Mouse (Mus musculus): ENCODE data around the gene Hist1h2bl. TPM values are rescaled to one million over a fixed set of nuclear protein-coding genes. Genes with fewer than 3 reads are reported as not detected.

Gene Hist1h2bl
- not detected for polyA plus RNA-seq (2015; fragmentation: Illumina TruSeq; extraction: RNeasy Lipid Tissue Mini Kit (QIAGEN cat#74804); ENCODE audit: low read depth, low replicate concordance)

DNA sequence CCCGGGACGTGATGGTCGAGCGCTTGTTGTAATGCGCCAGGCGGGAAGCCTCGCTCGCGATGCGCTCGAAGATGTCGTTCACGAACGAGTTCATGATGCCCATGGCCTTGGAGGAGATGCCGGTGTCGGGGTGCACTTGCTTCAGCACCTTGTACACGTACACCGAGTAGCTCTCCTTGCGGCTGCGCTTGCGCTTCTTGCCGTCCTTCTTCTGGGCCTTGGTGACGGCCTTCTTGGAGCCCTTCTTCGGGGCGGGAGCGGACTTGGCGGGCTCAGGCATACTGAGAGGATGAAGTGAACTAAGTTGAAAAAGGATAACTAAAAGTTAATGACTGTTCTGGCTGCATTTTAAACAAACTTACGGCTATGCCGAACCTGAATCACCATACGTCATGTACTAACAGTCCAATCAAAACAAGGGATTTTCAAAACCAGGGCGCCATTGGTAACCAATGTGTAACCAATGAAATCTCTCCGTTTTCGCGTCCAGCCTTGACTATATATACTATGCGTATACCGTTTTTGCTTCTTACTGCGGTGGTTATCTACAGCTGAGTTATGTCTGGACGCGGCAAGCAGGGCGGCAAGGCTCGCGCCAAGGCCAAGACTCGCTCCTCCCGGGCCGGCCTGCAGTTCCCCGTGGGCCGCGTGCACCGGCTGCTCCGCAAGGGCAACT lies at the start of gene Hist1h2bl, which contains the start of gene Hist1h2ai:
Gene Hist1h2bl, minus strand, starts transcription at position 280 of the 676 bp plus-strand sequence.
Gene Hist1h2ai, plus strand, starts transcription at position 559 of the 676 bp plus-strand sequence.

DNA sequence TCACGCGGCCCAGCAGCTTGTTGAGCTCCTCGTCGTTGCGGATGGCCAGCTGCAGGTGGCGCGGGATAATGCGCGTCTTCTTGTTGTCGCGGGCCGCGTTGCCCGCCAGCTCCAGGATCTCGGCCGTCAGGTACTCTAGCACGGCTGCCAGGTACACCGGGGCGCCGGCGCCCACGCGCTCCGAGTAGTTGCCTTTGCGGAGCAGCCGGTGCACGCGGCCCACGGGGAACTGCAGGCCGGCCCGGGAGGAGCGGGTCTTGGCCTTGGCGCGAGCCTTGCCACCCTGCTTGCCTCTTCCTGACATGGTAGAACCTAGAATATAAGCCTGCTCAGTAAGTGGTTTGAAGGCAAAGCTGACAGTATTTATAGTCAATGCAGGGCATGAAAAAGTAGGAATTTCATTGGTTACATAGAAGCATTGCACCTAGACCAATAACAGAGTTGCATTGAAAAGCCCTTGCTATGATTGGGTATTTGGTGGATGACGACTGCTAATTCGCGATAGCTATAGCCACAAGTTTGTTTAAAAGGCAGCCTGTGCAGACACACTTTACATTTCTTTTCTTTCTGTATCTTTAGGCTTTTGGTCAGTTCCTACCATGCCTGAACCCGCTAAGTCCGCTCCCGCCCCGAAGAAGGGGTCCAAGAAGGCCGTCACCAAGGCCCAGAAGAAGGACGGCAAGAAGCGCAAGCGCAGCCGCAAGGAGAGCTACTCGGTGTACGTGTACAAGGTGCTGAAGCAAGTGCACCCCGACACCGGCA lies 37.8 kb upstream of the Hist1h2bl start, which contains the start of the genes Hist1h2ak and Hist1h2bn:
Gene Hist1h2ak, minus strand, starts transcription at position 304 of the 762 bp plus-strand sequence.
Gene Hist1h2bn, plus strand, starts transcription at position 600 of the 762 bp plus-strand sequence.

DNA sequence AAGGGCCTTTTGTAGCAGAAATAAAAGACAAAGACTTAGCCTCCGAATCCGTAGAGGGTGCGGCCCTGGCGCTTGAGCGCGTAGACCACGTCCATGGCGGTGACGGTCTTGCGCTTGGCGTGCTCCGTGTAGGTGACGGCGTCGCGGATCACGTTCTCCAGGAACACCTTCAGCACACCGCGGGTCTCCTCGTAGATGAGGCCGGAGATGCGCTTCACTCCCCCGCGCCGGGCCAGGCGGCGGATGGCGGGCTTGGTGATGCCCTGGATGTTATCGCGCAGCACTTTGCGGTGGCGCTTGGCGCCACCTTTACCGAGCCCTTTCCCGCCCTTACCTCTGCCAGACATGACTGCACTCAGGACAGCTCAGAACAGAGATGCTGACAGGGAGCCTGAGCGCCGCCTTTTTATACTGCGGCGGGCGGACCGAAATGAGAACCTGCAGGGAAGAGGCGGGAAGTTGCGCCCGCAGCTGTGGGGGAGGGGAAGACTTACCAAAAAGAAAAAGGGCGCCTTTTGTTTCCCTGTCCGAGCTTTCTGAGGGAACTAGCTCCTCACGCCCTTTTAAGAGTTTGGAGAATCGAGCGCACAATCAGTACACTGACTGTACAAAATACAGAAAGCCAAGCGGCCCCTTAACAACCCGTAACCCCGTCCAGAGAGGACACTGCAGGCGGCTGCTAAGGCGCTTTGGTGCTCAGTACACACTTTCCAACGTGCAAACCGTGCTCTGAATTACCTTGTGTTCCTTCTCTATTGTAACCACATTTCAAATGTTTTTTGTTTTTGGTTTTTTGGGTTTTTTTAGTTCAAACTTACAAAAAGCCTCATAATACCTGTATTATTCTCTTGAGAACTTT lies 34.4 kb upstream of the Hist1h2bl start, which contains the start of gene Hist1h4k:
Gene Hist1h4k, minus strand, starts transcription at position 347 of the 859 bp plus-strand sequence.

GRCm38 (mm10) chr13:21734906-21735767 lies 19.2 kb upstream of the Hist1h2bl start, which contains the start of gene Hist1h4j:
Gene Hist1h4j (plus strand): TSS chr13:21735064.

GRCm38 (mm10) chr13:21721757-21722372 lies 5.9 kb upstream of the Hist1h2bl start, which contains the start of gene Hist1h2bm:
Gene Hist1h2bm (plus strand): TSS chr13:21722044.

DNA sequence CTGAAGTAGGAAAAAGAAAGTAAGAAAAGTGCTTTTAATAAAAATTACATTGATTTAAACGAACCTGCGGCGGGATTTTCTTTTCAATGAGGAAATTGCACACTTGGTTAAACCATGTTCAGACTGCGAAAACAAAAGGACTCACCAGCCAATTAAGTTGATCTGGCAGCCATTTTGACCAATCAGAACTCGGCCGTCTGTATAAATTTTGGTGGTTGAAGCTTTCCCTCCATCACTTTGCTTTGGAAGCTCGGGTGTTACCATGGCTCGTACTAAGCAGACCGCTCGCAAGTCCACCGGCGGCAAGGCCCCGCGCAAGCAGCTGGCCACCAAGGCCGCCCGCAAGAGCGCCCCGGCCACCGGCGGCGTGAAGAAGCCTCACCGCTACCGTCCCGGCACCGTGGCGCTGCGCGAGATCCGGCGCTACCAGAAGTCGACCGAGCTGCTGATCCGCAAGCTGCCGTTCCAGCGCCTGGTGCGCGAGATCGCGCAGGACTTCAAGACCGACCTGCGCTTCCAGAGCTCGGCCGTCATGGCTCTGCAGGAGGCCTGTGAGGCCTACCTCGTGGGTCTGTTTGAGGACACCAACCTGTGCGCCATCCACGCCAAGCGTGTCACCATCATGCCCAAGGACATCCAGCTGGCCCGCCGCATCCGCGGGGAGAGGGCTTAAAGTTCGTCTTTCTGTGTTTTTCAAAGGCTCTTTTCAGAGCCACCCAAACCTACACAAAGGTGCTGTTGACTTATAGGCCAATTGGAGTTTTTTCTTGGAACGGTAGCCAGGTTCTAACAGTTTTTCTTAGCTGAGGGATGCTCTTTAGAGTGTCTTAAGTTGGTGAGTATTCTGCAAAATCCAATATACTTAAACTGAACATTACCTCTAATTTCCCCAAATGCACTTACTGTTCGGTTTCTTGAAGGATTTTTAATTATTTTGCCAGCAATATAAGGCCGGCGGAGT lies 1.7 kb upstream of the Hist1h2bl start, which contains the start of gene Hist1h3h:
Gene Hist1h3h, plus strand, starts transcription at position 263 of the 961 bp plus-strand sequence.

DNA sequence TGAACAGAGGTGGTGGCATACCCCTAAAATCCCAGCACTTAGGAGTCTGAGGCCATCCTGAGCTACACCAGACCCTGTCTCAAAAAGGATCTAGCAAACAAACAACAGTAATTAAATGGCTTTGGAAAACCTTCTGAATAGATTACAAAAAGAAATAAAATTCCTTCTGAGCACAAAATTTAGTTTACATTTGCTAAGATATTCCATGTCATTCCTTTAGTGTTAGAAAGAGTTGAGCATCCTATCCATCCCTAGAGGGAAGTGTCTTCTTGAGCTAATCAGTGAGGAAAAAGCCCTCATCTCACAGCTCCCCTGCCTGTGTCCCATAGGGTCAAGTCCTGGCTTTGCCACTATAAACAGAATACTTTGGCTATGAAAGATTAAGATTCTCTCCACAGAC lies 18.1 kb downstream of the Hist1h2bl start, which contains the start of gene Olfr1359:
Gene Olfr1359, plus strand, starts transcription at position 301 of the 400 bp plus-strand sequence.

GRCm38 (mm10) chr13:21677305-21677704 lies 38.6 kb downstream of the Hist1h2bl start, which contains the start of gene Olfr1360:
Gene Olfr1360 (minus strand): TSS chr13:21677405.

Other genes starting within 250 kb of the Hist1h2bl start
- gene Nkapl, start 247.6 kb downstream of the Hist1h2bl start, polyA plus RNA-seq (2015; fragmentation: Illumina TruSeq; extraction: RNeasy Lipid Tissue Mini Kit (QIAGEN cat#74804); ENCODE audit: low read depth, low replicate concordance), result 0.62 TPM
- 4.5 TPM for gene Zkscan4, start 237.2 kb downstream of the Hist1h2bl start, polyA plus RNA-seq (2015; fragmentation: Illumina TruSeq; extraction: RNeasy Lipid Tissue Mini Kit (QIAGEN cat#74804); ENCODE audit: low read depth, low replicate concordance)
- not detected for gene Gm10065, start 236.7 kb downstream of the Hist1h2bl start, polyA plus RNA-seq (2015; fragmentation: Illumina TruSeq; extraction: RNeasy Lipid Tissue Mini Kit (QIAGEN cat#74804); ENCODE audit: low read depth, low replicate concordance)
- gene AK157302, start 220.9 kb downstream of the Hist1h2bl start, polyA plus RNA-seq (2015; fragmentation: Illumina TruSeq; extraction: RNeasy Lipid Tissue Mini Kit (QIAGEN cat#74804); ENCODE audit: low read depth, low replicate concordance), result 2.2 TPM
- gene Gm11273, start 214.7 kb downstream of the Hist1h2bl start, polyA plus RNA-seq (2015; fragmentation: Illumina TruSeq; extraction: RNeasy Lipid Tissue Mini Kit (QIAGEN cat#74804); ENCODE audit: low read depth, low replicate concordance), result 15.6 TPM
- 8.6 TPM for gene Zkscan8, start 185.0 kb downstream of the Hist1h2bl start, polyA plus RNA-seq (2015; fragmentation: Illumina TruSeq; extraction: RNeasy Lipid Tissue Mini Kit (QIAGEN cat#74804); ENCODE audit: low read depth, low replicate concordance)
- gene Olfr1366, start 173.3 kb downstream of the Hist1h2bl start, polyA plus RNA-seq (2015; fragmentation: Illumina TruSeq; extraction: RNeasy Lipid Tissue Mini Kit (QIAGEN cat#74804); ENCODE audit: low read depth, low replicate concordance), result not detected
- gene Olfr1535, start 156.2 kb downstream of the Hist1h2bl start, polyA plus RNA-seq (2015; fragmentation: Illumina TruSeq; extraction: RNeasy Lipid Tissue Mini Kit (QIAGEN cat#74804); ENCODE audit: low read depth, low replicate concordance), result not detected
- gene Olfr1364, start 134.4 kb downstream of the Hist1h2bl start, polyA plus RNA-seq (2015; fragmentation: Illumina TruSeq; extraction: RNeasy Lipid Tissue Mini Kit (QIAGEN cat#74804); ENCODE audit: low read depth, low replicate concordance), result not detected
- gene Olfr1362, start 102.1 kb downstream of the Hist1h2bl start, polyA plus RNA-seq (2015; fragmentation: Illumina TruSeq; extraction: RNeasy Lipid Tissue Mini Kit (QIAGEN cat#74804); ENCODE audit: low read depth, low replicate concordance), result not detected
- gene Olfr11, start 73.6 kb downstream of the Hist1h2bl start, polyA plus RNA-seq (2015; fragmentation: Illumina TruSeq; extraction: RNeasy Lipid Tissue Mini Kit (QIAGEN cat#74804); ENCODE audit: low read depth, low replicate concordance), result not detected
- not detected for gene Olfr1361, start 52.8 kb downstream of the Hist1h2bl start, polyA plus RNA-seq (2015; fragmentation: Illumina TruSeq; extraction: RNeasy Lipid Tissue Mini Kit (QIAGEN cat#74804); ENCODE audit: low read depth, low replicate concordance)
- not detected for gene Olfr1360, start 38.7 kb downstream of the Hist1h2bl start, polyA plus RNA-seq (2015; fragmentation: Illumina TruSeq; extraction: RNeasy Lipid Tissue Mini Kit (QIAGEN cat#74804); ENCODE audit: low read depth, low replicate concordance)
- gene Olfr1359, start 18.0 kb downstream of the Hist1h2bl start, polyA plus RNA-seq (2015; fragmentation: Illumina TruSeq; extraction: RNeasy Lipid Tissue Mini Kit (QIAGEN cat#74804); ENCODE audit: low read depth, low replicate concordance), result not detected
- gene Hist1h2ai, start 279 bp upstream of the Hist1h2bl start, polyA plus RNA-seq (2015; fragmentation: Illumina TruSeq; extraction: RNeasy Lipid Tissue Mini Kit (QIAGEN cat#74804); ENCODE audit: low read depth, low replicate concordance), result not detected
- gene Hist1h3h, start 1.5 kb upstream of the Hist1h2bl start, polyA plus RNA-seq (2015; fragmentation: Illumina TruSeq; extraction: RNeasy Lipid Tissue Mini Kit (QIAGEN cat#74804); ENCODE audit: low read depth, low replicate concordance), result not detected
- not detected for gene Hist1h2bm, start 5.9 kb upstream of the Hist1h2bl start, polyA plus RNA-seq (2015; fragmentation: Illumina TruSeq; extraction: RNeasy Lipid Tissue Mini Kit (QIAGEN cat#74804); ENCODE audit: low read depth, low replicate concordance)
- 1.7 TPM for gene Hist1h4j, start 18.9 kb upstream of the Hist1h2bl start, polyA plus RNA-seq (2015; fragmentation: Illumina TruSeq; extraction: RNeasy Lipid Tissue Mini Kit (QIAGEN cat#74804); ENCODE audit: low read depth, low replicate concordance)
- gene Hist1h4k, start 34.4 kb upstream of the Hist1h2bl start, polyA plus RNA-seq (2015; fragmentation: Illumina TruSeq; extraction: RNeasy Lipid Tissue Mini Kit (QIAGEN cat#74804); ENCODE audit: low read depth, low replicate concordance), result 4.7 TPM
- gene Hist1h2ak, start 37.7 kb upstream of the Hist1h2bl start, polyA plus RNA-seq (2015; fragmentation: Illumina TruSeq; extraction: RNeasy Lipid Tissue Mini Kit (QIAGEN cat#74804); ENCODE audit: low read depth, low replicate concordance), result not detected
- not detected for gene Hist1h2bn, start 38.0 kb upstream of the Hist1h2bl start, polyA plus RNA-seq (2015; fragmentation: Illumina TruSeq; extraction: RNeasy Lipid Tissue Mini Kit (QIAGEN cat#74804); ENCODE audit: low read depth, low replicate concordance)
- not detected for gene Hist1h1b, start 64.5 kb upstream of the Hist1h2bl start, polyA plus RNA-seq (2015; fragmentation: Illumina TruSeq; extraction: RNeasy Lipid Tissue Mini Kit (QIAGEN cat#74804); ENCODE audit: low read depth, low replicate concordance)
- gene Hist1h3i, start 67.2 kb upstream of the Hist1h2bl start, polyA plus RNA-seq (2015; fragmentation: Illumina TruSeq; extraction: RNeasy Lipid Tissue Mini Kit (QIAGEN cat#74804); ENCODE audit: low read depth, low replicate concordance), result not detected
- gene Hist1h2an, start 71.1 kb upstream of the Hist1h2bl start, polyA plus RNA-seq (2015; fragmentation: Illumina TruSeq; extraction: RNeasy Lipid Tissue Mini Kit (QIAGEN cat#74804); ENCODE audit: low read depth, low replicate concordance), result not detected
- not detected for gene Hist1h2bp, start 71.3 kb upstream of the Hist1h2bl start, polyA plus RNA-seq (2015; fragmentation: Illumina TruSeq; extraction: RNeasy Lipid Tissue Mini Kit (QIAGEN cat#74804); ENCODE audit: low read depth, low replicate concordance)
- not detected for gene Hist1h2bq, start 94.1 kb upstream of the Hist1h2bl start, polyA plus RNA-seq (2015; fragmentation: Illumina TruSeq; extraction: RNeasy Lipid Tissue Mini Kit (QIAGEN cat#74804); ENCODE audit: low read depth, low replicate concordance)
- gene Hist1h2ao, start 94.3 kb upstream of the Hist1h2bl start, polyA plus RNA-seq (2015; fragmentation: Illumina TruSeq; extraction: RNeasy Lipid Tissue Mini Kit (QIAGEN cat#74804); ENCODE audit: low read depth, low replicate concordance), result not detected
- 3.7 TPM for gene Hist1h4m, start 95.6 kb upstream of the Hist1h2bl start, polyA plus RNA-seq (2015; fragmentation: Illumina TruSeq; extraction: RNeasy Lipid Tissue Mini Kit (QIAGEN cat#74804); ENCODE audit: low read depth, low replicate concordance)
- gene Hist1h4n, start 116.1 kb upstream of the Hist1h2bl start, polyA plus RNA-seq (2015; fragmentation: Illumina TruSeq; extraction: RNeasy Lipid Tissue Mini Kit (QIAGEN cat#74804); ENCODE audit: low read depth, low replicate concordance), result not detected
- not detected for gene Hist1h2ap, start 117.4 kb upstream of the Hist1h2bl start, polyA plus RNA-seq (2015; fragmentation: Illumina TruSeq; extraction: RNeasy Lipid Tissue Mini Kit (QIAGEN cat#74804); ENCODE audit: low read depth, low replicate concordance)
- 0.58 TPM for gene Hist1h2br, start 117.6 kb upstream of the Hist1h2bl start, polyA plus RNA-seq (2015; fragmentation: Illumina TruSeq; extraction: RNeasy Lipid Tissue Mini Kit (QIAGEN cat#74804); ENCODE audit: low read depth, low replicate concordance)
- gene Zfp184, start 229.0 kb upstream of the Hist1h2bl start, polyA plus RNA-seq (2015; fragmentation: Illumina TruSeq; extraction: RNeasy Lipid Tissue Mini Kit (QIAGEN cat#74804); ENCODE audit: low read depth, low replicate concordance), result 5.2 TPM

Data from brain, adult 10 weeks (tissue).